Mouse (Mus musculus) intestine, embryonic 14.5 days (tissue): ENCODE measurements at regions not wholly inside any gene's neighbourhood (a gene's known extent, or its start where the extent isn't known, plus 50 kb on each side); places are given as distances from the start of the nearest gene placed in this dataset.

Source experiments
- ATAC-seq: fragments of 200-750 bp; cut with Nextera tagmentation; replicated peaks from 2 replicates; pipeline ENCODE4 v1.8.0; 2017; ENCODE audit warnings: low read depth, moderate number of reproducible peaks, moderate TSS enrichment, moderate library complexity; ENCODE audit not compliant: low FRiP score, low TSS enrichment
- DNase-seq: peaks from one replicate; pipeline ENCODE4 v3.0.0-alpha.2; 2018; ENCODE audit warnings: low spot score
- H3K27ac ChIP-seq: fragments of 300-500 bp; sonication (generic); 2 replicates; pipeline ENCODE4 v1.5.1; 2014; ENCODE audit warnings: low read depth, mild to moderate bottlenecking, control low read depth
- H3K27me3 ChIP-seq: fragments of 300-500 bp; sonication (generic); replicated peaks from 2 replicates; pipeline ENCODE4 v1.6.1; 2014; ENCODE audit warnings: low read length, control low read depth; ENCODE audit not compliant: control insufficient read depth, insufficient read depth
- H3K36me3 ChIP-seq: fragments of 300-500 bp; sonication (generic); 2 replicates; pipeline ENCODE4 v1.6.1; 2014; ENCODE audit warnings: low read length, control low read depth; ENCODE audit not compliant: control insufficient read depth, insufficient read depth
- H3K4me1 ChIP-seq: fragments of 300-500 bp; sonication (generic); replicated peaks from 2 replicates; pipeline ENCODE4 v1.6.1; 2014; ENCODE audit warnings: low read length, control low read depth, mixed read lengths; ENCODE audit not compliant: control insufficient read depth, insufficient read depth
- H3K4me2 ChIP-seq: fragments of 300-500 bp; sonication (generic); 2 replicates; pipeline ENCODE4 v1.6.1; 2014; ENCODE audit warnings: low read length
- H3K4me3 ChIP-seq: fragments of 300-500 bp; sonication (generic); 2 replicates; pipeline ENCODE4 v1.5.1; 2014; ENCODE audit warnings: low read depth, low read length, control low read depth, mixed read lengths
- H3K9ac ChIP-seq: fragments of 300-500 bp; sonication (generic); 2 replicates; pipeline ENCODE4 v1.6.1; 2014; ENCODE audit warnings: mild to moderate bottlenecking, low read length
- H3K9me3 ChIP-seq: fragments of 300-500 bp; sonication (generic); 2 replicates; pipeline ENCODE4 v1.6.1; 2016; ENCODE audit warnings: low read length, control low read depth; ENCODE audit not compliant: control insufficient read depth
- WGBS: fragments of 180-500 bp; shearing (Covaris S2); extraction: QIAGEN DNeasy Blood & Tissue Kit; methylation state at CpG from one replicate; pipeline ENCODE4 v1.1.7; 2014; 5-methylcytosine and 5-hydroxymethylcytosine counted together

GRCm38 (mm10) chr10:91297792-91298460 is 116.8 kb upstream of the Tmpo start:
- H3K27me3 ChIP-seq = no peaks in the 10 kb centered on the region
- no peak for ATAC-seq
- H3K9ac ChIP-seq = no peak overlapping the region
- WGBS = 33% methylated on average over 9 of the region's 9 CpGs
- no peak overlapping the region for H3K4me3 ChIP-seq
- H3K27ac ChIP-seq = no peak overlapping the region
- H3K4me1 ChIP-seq = no peaks in the 10 kb centered on the region
- H3K4me2 ChIP-seq = no peak overlapping the region
- H3K36me3 ChIP-seq = no peaks in the 10 kb centered on the region
- no peaks in the 10 kb centered on the region for H3K9me3 ChIP-seq
- peak; percentile 64 for DNase-seq

GRCm38 (mm10) chr10:91295345-91295744 is 114.2 kb upstream of the Tmpo start:
- Histone ChIP-seq H3K4me3 (no peak overlapping the region), H3K36me3 (no peaks in the 10 kb centered on the region), H3K27me3 (no peaks in the 10 kb centered on the region), H3K9ac (no peak overlapping the region), H3K4me2 (no peak overlapping the region), H3K9me3 (no peaks in the 10 kb centered on the region), H3K27ac (no peak overlapping the region), H3K4me1 (no peaks in the 10 kb centered on the region)
- DNase-seq = no peak
- WGBS = 85% methylated on average over 8 of the region's 8 CpGs
- no peak for ATAC-seq

GRCm38 (mm10) chr10:91293226-91293625 is 112.1 kb upstream of the Tmpo start:
- DNase-seq (no peak), ATAC-seq (no peak)
- WGBS = 84% methylated on average over 6 of the region's 6 CpGs
- H3K4me3 ChIP-seq = no peak overlapping the region
- no peaks in the 10 kb centered on the region for H3K27me3 ChIP-seq
- H3K36me3 ChIP-seq = no peaks in the 10 kb centered on the region
- no peak overlapping the region for H3K9ac ChIP-seq
- H3K9me3 ChIP-seq = no peaks in the 10 kb centered on the region
- H3K27ac ChIP-seq = no peak overlapping the region
- H3K4me1 ChIP-seq = no peaks in the 10 kb centered on the region
- no peak overlapping the region for H3K4me2 ChIP-seq

GRCm38 (mm10) chr10:91284259-91284658 is 103.1 kb upstream of the Tmpo start:
- H3K9me3 ChIP-seq = no peaks in the 10 kb centered on the region
- no peak overlapping the region for H3K4me3 ChIP-seq
- no peaks in the 10 kb centered on the region for H3K4me1 ChIP-seq
- no peak for DNase-seq
- H3K4me2 ChIP-seq = no peak overlapping the region
- no peaks in the 10 kb centered on the region for H3K27me3 ChIP-seq
- ATAC-seq = no peak
- H3K9ac ChIP-seq = no peak overlapping the region
- H3K27ac ChIP-seq = no peak overlapping the region
- no peaks in the 10 kb centered on the region for H3K36me3 ChIP-seq
- 89% methylated on average over 9 of the region's 9 CpGs for WGBS

- DNase-seq (peak; percentile 95), ATAC-seq (peak; percentile 43; the same call in 1 of the 2 replicates)
- Histone ChIP-seq H3K36me3 (no peaks in the 10 kb centered on the region), H3K4me1 (0 out of 2 replicates have a peak, but pooled peaks cover 5% of the 10 kb centered on the region), H3K27me3 (no peaks in the 10 kb centered on the region), H3K4me3 (no peak overlapping the region), H3K9ac (no peak overlapping the region), H3K9me3 (no peaks in the 10 kb centered on the region), H3K27ac (no peak overlapping the region), H3K4me2 (peak overlapping the region; percentile 28)
- 17% methylated on average over 14 of the region's 14 CpGs for WGBS
Observed at GRCm38 (mm10) chr10:91270955-91271741, 90.0 kb upstream of the Tmpo start.

GRCm38 (mm10) chr10:91270268-91270954 is 89.3 kb upstream of the Tmpo start:
- H3K27ac ChIP-seq = no peak overlapping the region
- no peak overlapping the region for H3K9ac ChIP-seq
- 14% methylated on average over 14 of the region's 14 CpGs for WGBS

GRCm38 (mm10) chr10:91267886-91268285 is 86.8 kb upstream of the Tmpo start:
- H3K9ac ChIP-seq = no peak overlapping the region
- H3K4me1 ChIP-seq = 0 out of 2 replicates have a peak, but pooled peaks cover 5% of the 10 kb centered on the region
- H3K36me3 ChIP-seq = no peaks in the 10 kb centered on the region
- no peak for ATAC-seq
- no peak overlapping the region for H3K27ac ChIP-seq
- H3K9me3 ChIP-seq = no peaks in the 10 kb centered on the region
- DNase-seq = no peak
- WGBS = 93% methylated on average over 6 of the region's 6 CpGs
- no peak overlapping the region for H3K4me2 ChIP-seq
- H3K27me3 ChIP-seq = no peaks in the 10 kb centered on the region
- H3K4me3 ChIP-seq = no peak overlapping the region

More at GRCm38 (mm10) chr10:91270268-91270954, 89.3 kb upstream of the Tmpo start:
- Histone ChIP-seq H3K4me3 (no peak overlapping the region), H3K9me3 (no peaks in the 10 kb centered on the region), H3K4me1 (0 out of 2 replicates have a peak, but pooled peaks cover 5% of the 10 kb centered on the region), H3K36me3 (no peaks in the 10 kb centered on the region), H3K4me2 (peak overlapping the region; percentile 28), H3K27me3 (no peaks in the 10 kb centered on the region)
- ATAC-seq = peak; percentile 69; the same call in 1 of the 2 replicates
- peak; percentile 84 for DNase-seq

GRCm38 (mm10) chr10:91260416-91260815 is 79.3 kb upstream of the Tmpo start:
- H3K27ac ChIP-seq = no peak overlapping the region
- H3K36me3 ChIP-seq = no peaks in the 10 kb centered on the region
- H3K27me3 ChIP-seq = no peaks in the 10 kb centered on the region
- no peak overlapping the region for H3K4me3 ChIP-seq
- DNase-seq = no peak
- H3K4me1 ChIP-seq = no peaks in the 10 kb centered on the region
- H3K4me2 ChIP-seq = no peak overlapping the region
- no peak overlapping the region for H3K9ac ChIP-seq
- H3K9me3 ChIP-seq = no peaks in the 10 kb centered on the region
- ATAC-seq = no peak
- 86% methylated on average over 10 of the region's 10 CpGs for WGBS
